In genomic region chr1:87637121-87637877, GRCm38 (mm10) we compare ENCODE assay signal across 8 mouse cellular contexts. TPM values are rescaled to one million over a fixed set of nuclear protein-coding genes. Genes with fewer than 3 reads are reported as not detected.
A peak's percentile ranks its signal among the peaks of the same experiment; 100 is the strongest.
DNase-seq lines count a peak whose midpoint lies in the region; ATAC-seq and TF ChIP-seq lines count a peak whose summit lies in the region.

No protein-coding gene starts in this region.

- DNase-seq in heart, postnatal 10 days, result no peak
- DNase-seq in CD4-positive, CD25-positive, alpha-beta regulatory T cell, adult 2 months (ENCODE audit: low read depth, low spot score), result peak; percentile 70
- DNase-seq in brain, adult 2 months (ENCODE audit: low read depth, low spot score), result peak; percentile 71
- peak; percentile 55 for DNase-seq in thymus, adult 2 months
- no peak for DNase-seq in midbrain, postnatal 0 days (ENCODE audit: low spot score)

- H3K27me3 ChIP-seq in heart, embryonic 12.5 days (replicated peaks), result no peaks in the 10 kb centered on the region
- no peaks in the 10 kb centered on the region for H3K27me3 ChIP-seq in liver, embryonic 12.5 days (replicated peaks)
- no peaks in the 10 kb centered on the region for H3K27me3 ChIP-seq in thymus, adult 2 months (ENCODE audit: control insufficient read depth, insufficient read depth, low read length)
- H3K27me3 ChIP-seq in midbrain, postnatal 0 days (ENCODE audit: insufficient read depth, low read length), result no peaks in the 10 kb centered on the region
- H3K27me3 ChIP-seq in midbrain, embryonic 16.5 days (ENCODE audit: control insufficient read depth, insufficient read depth, low read depth, low read length), result no peaks in the 10 kb centered on the region

- H3K4me1 ChIP-seq in heart, embryonic 12.5 days (replicated peaks), result peaks cover 15% of the 10 kb centered on the region; the same call in 1 of the 2 replicates
- H3K4me1 ChIP-seq in liver, embryonic 12.5 days, result peaks cover 81% of the 10 kb centered on the region
- peaks cover 36% of the 10 kb centered on the region for H3K4me1 ChIP-seq in thymus, adult 2 months (replicated peaks; ENCODE audit: control insufficient read depth, insufficient read depth, low read length)
- no peaks in the 10 kb centered on the region for H3K4me1 ChIP-seq in midbrain, postnatal 0 days (ENCODE audit: insufficient read depth, low read length)
- no peaks in the 10 kb centered on the region for H3K4me1 ChIP-seq in midbrain, embryonic 16.5 days (ENCODE audit: control insufficient read depth, insufficient read depth, low read length)

- intact Hi-C loops in heart, postnatal 10 days (cut with DNase I), result no loop called here

- no peak for TF ChIP-seq CTCF in thymus, adult 2 months (IDR thresholded peaks at IDR 0.05; ENCODE audit: borderline replicate concordance, control insufficient read depth, extremely low read depth, insufficient read depth, low read length, poor library complexity)
- TF ChIP-seq CTCF in midbrain, postnatal 0 days (IDR thresholded peaks at IDR 0.05), result no peak

- no peak overlapping the region for H3K9ac ChIP-seq in heart, embryonic 12.5 days
- peak overlapping the region; percentile 75 for H3K9ac ChIP-seq in liver, embryonic 12.5 days
- H3K9ac ChIP-seq in midbrain, postnatal 0 days (replicated peaks; ENCODE audit: low read length, poor library complexity, severe bottlenecking), result no peak overlapping the region
- no peak overlapping the region for H3K9ac ChIP-seq in midbrain, embryonic 16.5 days (ENCODE audit: low read depth, low read length)

- no peak for TF ChIP-seq POLR2A in thymus, adult 2 months (IDR thresholded peaks at IDR 0.05; ENCODE audit: control insufficient read depth, extremely low read depth, insufficient read depth, low read length, poor library complexity)

- peak overlapping the region; percentile 44 for H3K27ac ChIP-seq in heart, embryonic 12.5 days (ENCODE audit: poor library complexity, severe bottlenecking)
- peak overlapping the region; percentile 98 for H3K27ac ChIP-seq in liver, embryonic 12.5 days
- H3K27ac ChIP-seq in thymus, adult 2 months (ENCODE audit: control insufficient read depth, insufficient read depth, low read length), result no peak overlapping the region
- no peak overlapping the region for H3K27ac ChIP-seq in midbrain, postnatal 0 days (ENCODE audit: low read depth, low read length)
- no peak overlapping the region for H3K27ac ChIP-seq in midbrain, embryonic 16.5 days (ENCODE audit: low read length)

- no peak overlapping the region for H3K4me2 ChIP-seq in heart, embryonic 12.5 days
- H3K4me2 ChIP-seq in liver, embryonic 12.5 days, result peak overlapping the region; percentile 67
- H3K4me2 ChIP-seq in midbrain, postnatal 0 days (ENCODE audit: low read depth, low read length, poor library complexity, severe bottlenecking), result no peak overlapping the region
- H3K4me2 ChIP-seq in midbrain, embryonic 16.5 days (ENCODE audit: low read length), result no peak overlapping the region

- ATAC-seq in heart, embryonic 12.5 days (ENCODE audit: insufficient number of reproducible peaks, low FRiP score), result peak; percentile 98
- ATAC-seq in liver, embryonic 12.5 days, result peak; percentile 99
- ATAC-seq in midbrain, postnatal 0 days (ENCODE audit: low FRiP score), result no peak
- ATAC-seq in midbrain, embryonic 16.5 days, result no peak

- WGBS in heart, embryonic 12.5 days, result 83% methylated on average over 4 of the region's 4 CpGs
- 18% methylated on average over 4 of the region's 4 CpGs for WGBS in liver, embryonic 12.5 days (ENCODE audit: insufficient replicate concordance)
- 4% methylated on average over 4 of the region's 4 CpGs for WGBS in thymus, adult 2 months
- 84% methylated on average over 4 of the region's 4 CpGs for WGBS in midbrain, postnatal 0 days
- 84% methylated on average over 4 of the region's 4 CpGs for WGBS in midbrain, embryonic 16.5 days

- no peaks in the 10 kb centered on the region for H3K9me3 ChIP-seq in heart, embryonic 12.5 days (replicated peaks)
- H3K9me3 ChIP-seq in liver, embryonic 12.5 days (replicated peaks), result no peaks in the 10 kb centered on the region
- H3K9me3 ChIP-seq in midbrain, postnatal 0 days (ENCODE audit: low read length), result no peaks in the 10 kb centered on the region
- H3K9me3 ChIP-seq in midbrain, embryonic 16.5 days (replicated peaks; ENCODE audit: control insufficient read depth, low read length, poor library complexity, severe bottlenecking), result no peaks in the 10 kb centered on the region

- H3K36me3 ChIP-seq in heart, embryonic 12.5 days, result no peaks in the 10 kb centered on the region
- peaks cover 8% of the 10 kb centered on the region; the same call in 1 of the 2 replicates for H3K36me3 ChIP-seq in liver, embryonic 12.5 days
- peaks cover 10% of the 10 kb centered on the region for H3K36me3 ChIP-seq in thymus, adult 2 months (ENCODE audit: control insufficient read depth, insufficient read depth, low read length)
- H3K36me3 ChIP-seq in midbrain, postnatal 0 days (ENCODE audit: insufficient read depth, low read length), result no peaks in the 10 kb centered on the region
- no peaks in the 10 kb centered on the region for H3K36me3 ChIP-seq in midbrain, embryonic 16.5 days (ENCODE audit: control insufficient read depth, insufficient read depth, low read length)

- H3K4me3 ChIP-seq in heart, embryonic 12.5 days, result no peak overlapping the region
- H3K4me3 ChIP-seq in liver, embryonic 12.5 days, result peak overlapping the region; percentile 32; the same call in 1 of the 2 replicates
- H3K4me3 ChIP-seq in thymus, adult 2 months (ENCODE audit: control insufficient read depth, insufficient read depth, low read length), result no peak overlapping the region
- no peak overlapping the region for H3K4me3 ChIP-seq in midbrain, postnatal 0 days (ENCODE audit: low read depth, low read length)
- no peak overlapping the region for H3K4me3 ChIP-seq in midbrain, embryonic 16.5 days (ENCODE audit: low read depth, low read length)

RNA-seq across cellular contexts. Expression of gene Inpp5d, which starts 17.2 kb away (rescaled TPM):
- 5.9 and 7.9 TPM in 2 replicates for polyA plus RNA-seq in heart, embryonic 12.5 days (2016; fragmentation: Nextera tagmentation; extraction: Ambion mirVana)
- total RNA-seq in heart, postnatal 10 days (2021), result 10 to 100 TPM; 13.6 to 17.4 TPM
- polyA plus RNA-seq in liver, embryonic 12.5 days (2016; fragmentation: Nextera tagmentation; extraction: Ambion mirVana), result 16.0 and 17.1 TPM in 2 replicates
- 278 and 301 TPM in 2 replicates for polyA plus RNA-seq in thymus, adult 2 months (2012; rRNA removed)
- total RNA-seq in midbrain, postnatal 0 days (2014; rRNA removed), result 6.4 and 9.8 TPM in 2 replicates
- polyA plus RNA-seq in midbrain, postnatal 0 days (2015; fragmentation: Nextera tagmentation; extraction: Ambion mirVana), result 2.6 and 3.1 TPM in 2 replicates
- 3.3 and 5.6 TPM in 2 replicates for polyA plus RNA-seq in midbrain, embryonic 16.5 days (2015; fragmentation: Nextera tagmentation; extraction: Ambion mirVana)

Comparison
In these comparisons a context has a peak if more than half of its experiments do, and no peak if none do; other contexts are left out.
1. ATAC-seq: peak in heart, embryonic 12.5 days (single experiment) and liver, embryonic 12.5 days (single experiment); none in midbrain, postnatal 0 days (single experiment) and midbrain, embryonic 16.5 days (single experiment).
2. H3K27ac ChIP-seq: peak in heart, embryonic 12.5 days (single experiment) and liver, embryonic 12.5 days (single experiment); none in thymus, adult 2 months (single experiment), midbrain, postnatal 0 days (single experiment) and midbrain, embryonic 16.5 days (single experiment).
3. DNase-seq: peak in CD4-positive, CD25-positive, alpha-beta regulatory T cell, adult 2 months (single experiment), brain, adult 2 months (single experiment) and thymus, adult 2 months (single experiment); none in heart, postnatal 10 days (0 of 2) and midbrain, postnatal 0 days (single experiment).
4. RNA of gene Inpp5d, which starts 17.2 kb away (polyA plus RNA-seq): 278 to 301 TPM in thymus, adult 2 months; 16.0 to 17.1 TPM in liver, embryonic 12.5 days, 5.9 to 7.9 TPM in heart, embryonic 12.5 days, 3.3 to 5.6 TPM in midbrain, embryonic 16.5 days and 2.6 to 3.1 TPM in midbrain, postnatal 0 days; every median in the first group is over 10 times any median in the second.